Mouse (Mus musculus): Measurements from ENCODE around the gene Gm11096.

DNA sequence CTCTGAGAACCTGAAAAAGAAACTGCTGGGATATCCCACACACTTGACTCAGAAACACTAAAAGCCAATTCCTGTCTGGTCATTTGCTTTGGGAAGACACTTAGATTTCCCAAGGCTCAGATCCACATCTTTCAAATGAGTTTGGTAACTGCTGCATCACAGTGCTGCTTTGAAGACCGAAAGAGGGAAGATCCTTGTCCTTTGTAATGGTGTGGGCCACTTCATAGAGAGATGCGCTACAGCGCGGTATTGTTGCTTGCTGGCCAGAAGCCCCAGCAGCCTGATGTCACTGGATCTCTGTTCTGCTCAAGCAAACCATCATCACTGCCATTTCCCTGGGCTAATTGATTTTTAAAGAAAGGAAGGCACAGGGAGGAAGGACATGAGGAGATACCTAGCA is 28.8 kb upstream of the Gm11096 start:
- TF ChIP-seq CTCF (IDR thresholded peaks at IDR 0.05; ENCODE audit: control insufficient read depth, insufficient read depth, insufficient read length) (no peak), USF1 (IDR thresholded peaks at IDR 0.05; ENCODE audit: low read depth) (no peak), MAX (IDR thresholded peaks at IDR 0.05) (no peak), FOSL1 (IDR thresholded peaks at IDR 0.05; ENCODE audit: insufficient read depth, low read length, poor library complexity, severe bottlenecking) (no peak), CEBPB (IDR thresholded peaks at IDR 0.05; ENCODE audit: low read depth) (no peak), MYOG (IDR thresholded peaks at IDR 0.05; ENCODE audit: control insufficient read depth, extremely low read depth, insufficient read length) (no peak)
